Mouse (Mus musculus): ENCODE results near the gene Klc1. TPM values are rescaled to one million over a fixed set of nuclear protein-coding genes. Genes with fewer than 3 reads are reported as not detected.
A peak's percentile ranks its signal among the peaks of the same experiment; 100 is the strongest.

Klc1 gene
- polyA plus RNA-seq, 1 experiment = 252 TPM

DNA sequence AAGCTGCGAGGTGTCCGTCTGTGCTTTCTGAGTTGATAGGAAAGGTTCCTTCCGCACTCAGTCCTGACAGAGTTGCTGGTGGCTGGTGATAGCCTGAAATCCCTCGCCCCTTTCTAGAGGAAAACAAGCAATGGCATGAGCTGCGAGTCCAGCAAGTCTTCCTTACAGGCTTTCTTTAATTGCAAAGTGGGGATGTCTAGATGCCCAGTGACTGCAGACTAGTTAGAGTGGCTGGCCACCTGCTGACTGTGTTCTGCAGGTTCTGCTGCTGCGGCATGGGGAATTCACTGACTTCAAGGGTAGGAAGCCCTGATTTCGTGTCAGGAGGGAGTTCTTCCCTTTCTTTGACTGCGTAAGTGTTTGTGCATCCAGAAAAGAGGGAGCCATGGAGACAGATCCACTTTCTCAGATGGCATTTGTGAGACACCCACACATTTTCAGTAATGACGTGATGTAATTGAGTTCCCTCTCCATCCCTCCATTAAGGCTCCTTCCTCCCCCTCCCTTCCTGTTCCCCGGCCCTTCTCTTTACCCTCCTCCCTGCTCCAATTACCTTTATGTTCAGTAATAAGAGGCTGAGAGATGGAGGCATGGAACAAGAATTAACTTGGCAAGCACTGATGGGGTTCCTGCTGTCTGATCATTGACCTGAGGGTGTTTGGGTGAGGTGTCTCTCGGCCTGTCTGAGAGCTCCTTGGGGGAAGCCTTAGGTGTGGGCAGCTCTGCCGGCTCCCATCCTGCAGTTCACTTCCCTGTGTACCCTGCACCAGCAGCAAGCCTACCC, 33.1 kb upstream of the Klc1 start:
- TF ChIP-seq POLR2A (IDR thresholded peaks at IDR 0.05; ENCODE audit: insufficient read length, low read depth) (no peak), MYOD1 (IDR thresholded peaks at IDR 0.05; ENCODE audit: control insufficient read depth in 1 of 3, insufficient read length in 2 of 3, low read depth in 2 of 3) (no peak), MYOG (IDR thresholded peaks at IDR 0.05; ENCODE audit: control insufficient read depth in 1 of 3, insufficient read depth in 1 of 3, insufficient read length in 2 of 3, low read depth in 2 of 3) (no peak), POLR2AphosphoS2 (IDR thresholded peaks at IDR 0.05; ENCODE audit: insufficient read length, low read depth) (no peak), SRF (IDR thresholded peaks at IDR 0.05; ENCODE audit: control insufficient read depth, insufficient read length, low read depth) (no peak), E2F4 (IDR thresholded peaks at IDR 0.05; ENCODE audit: insufficient read depth) (no peak), CEBPB (IDR thresholded peaks at IDR 0.05; ENCODE audit: insufficient read depth, poor library complexity, severe bottlenecking) (no peak), TCF3 (IDR thresholded peaks at IDR 0.05; ENCODE audit: insufficient read length, low read depth) (no peak), MAX (IDR thresholded peaks at IDR 0.05; ENCODE audit: low read depth) (no peak), TCF12 (IDR thresholded peaks at IDR 0.05; ENCODE audit: insufficient read depth, poor library complexity, severe bottlenecking) (no peak), REST (IDR thresholded peaks at IDR 0.05; ENCODE audit: insufficient read depth, insufficient read length) (no peak), USF1 (IDR thresholded peaks at IDR 0.05; ENCODE audit: low read depth) (no peak)
- Histone ChIP-seq H3K4me3 (no peak overlapping the region), H3K79me2 (ENCODE audit: control insufficient read depth, insufficient read depth) (no peaks in the 10 kb centered on the region), H3K27me3 (ENCODE audit: control insufficient read depth, insufficient read depth, insufficient read length) (no peaks in the 10 kb centered on the region), H3K36me3 (ENCODE audit: control insufficient read depth, insufficient read depth) (peaks cover 3% of the 10 kb centered on the region), H3ac (ENCODE audit: control insufficient read depth, insufficient read length) (no peak overlapping the region), H3K4me2 (ENCODE audit: low read depth) (no peak overlapping the region)

DNA sequence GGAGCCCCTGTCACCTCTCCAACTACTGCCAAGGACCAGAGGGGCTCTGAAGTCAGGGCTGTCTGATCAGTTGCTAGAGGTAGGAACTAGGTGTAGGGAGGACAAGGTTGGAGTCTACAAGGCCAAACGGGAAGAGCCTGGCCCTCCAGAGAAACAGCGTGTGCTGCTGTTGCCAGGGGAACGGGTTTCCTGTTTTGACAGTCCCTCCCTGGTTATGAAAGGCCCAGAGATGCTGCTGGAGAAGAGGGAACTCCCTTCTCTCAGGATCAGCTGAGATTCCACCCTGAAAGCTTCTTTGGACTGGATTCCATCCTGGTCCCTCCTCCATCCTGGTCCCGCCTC, 32.6 kb upstream of the Klc1 start:
- TF ChIP-seq TCF12 (IDR thresholded peaks at IDR 0.05; ENCODE audit: insufficient read depth, poor library complexity, severe bottlenecking) (no peak), MYOG (IDR thresholded peaks at IDR 0.05; ENCODE audit: control insufficient read depth in 1 of 3, insufficient read depth in 1 of 3, insufficient read length in 2 of 3, low read depth in 2 of 3) (no peak), MAX (IDR thresholded peaks at IDR 0.05; ENCODE audit: low read depth) (no peak), POLR2AphosphoS2 (IDR thresholded peaks at IDR 0.05; ENCODE audit: insufficient read length, low read depth) (no peak), POLR2A (IDR thresholded peaks at IDR 0.05; ENCODE audit: insufficient read length, low read depth) (no peak), CEBPB (IDR thresholded peaks at IDR 0.05; ENCODE audit: insufficient read depth, poor library complexity, severe bottlenecking) (no peak), SRF (IDR thresholded peaks at IDR 0.05; ENCODE audit: control insufficient read depth, insufficient read length, low read depth) (no peak), MYOD1 (IDR thresholded peaks at IDR 0.05; ENCODE audit: control insufficient read depth in 1 of 3, insufficient read length in 2 of 3, low read depth in 2 of 3) (no peak), TCF3 (IDR thresholded peaks at IDR 0.05; ENCODE audit: insufficient read length, low read depth) (no peak), USF1 (IDR thresholded peaks at IDR 0.05; ENCODE audit: low read depth) (no peak), REST (IDR thresholded peaks at IDR 0.05; ENCODE audit: insufficient read depth, insufficient read length) (no peak), E2F4 (IDR thresholded peaks at IDR 0.05; ENCODE audit: insufficient read depth) (no peak)
- H3K4me2 ChIP-seq (ENCODE audit: low read depth) = no peak overlapping the region

DNA sequence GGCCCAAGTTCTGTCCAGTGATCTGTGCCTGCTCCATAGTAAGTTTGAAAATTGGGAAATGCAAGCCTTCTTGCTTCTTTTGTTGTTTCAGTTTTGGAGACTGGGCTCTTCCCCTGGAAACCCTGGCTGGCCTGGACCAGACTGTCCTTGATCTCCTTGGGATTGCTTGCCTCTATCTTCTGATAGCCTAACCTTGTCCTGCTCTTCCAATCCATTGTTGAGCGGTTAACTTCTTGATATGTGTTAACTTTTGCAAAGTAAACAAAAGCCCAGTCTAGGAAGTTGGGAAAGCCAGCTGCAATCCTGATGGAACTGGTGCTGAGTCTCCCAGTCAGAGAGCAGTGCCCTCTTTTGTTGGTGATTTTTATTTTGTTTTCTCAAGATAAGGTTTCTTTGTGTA, 30.7 kb upstream of the Klc1 start:
- no peak overlapping the region for H3ac ChIP-seq (ENCODE audit: control insufficient read depth, insufficient read length)
- TF ChIP-seq CEBPB (IDR thresholded peaks at IDR 0.05; ENCODE audit: insufficient read depth, poor library complexity, severe bottlenecking) (no peak), MYOG (IDR thresholded peaks at IDR 0.05; ENCODE audit: control insufficient read depth in 1 of 3, insufficient read depth in 1 of 3, insufficient read length in 2 of 3, low read depth in 2 of 3) (no peak), SRF (IDR thresholded peaks at IDR 0.05; ENCODE audit: control insufficient read depth, insufficient read length, low read depth) (no peak), TCF3 (IDR thresholded peaks at IDR 0.05; ENCODE audit: insufficient read length, low read depth) (no peak), E2F4 (IDR thresholded peaks at IDR 0.05; ENCODE audit: insufficient read depth) (no peak), MAX (IDR thresholded peaks at IDR 0.05; ENCODE audit: low read depth) (no peak), POLR2A (IDR thresholded peaks at IDR 0.05; ENCODE audit: insufficient read length, low read depth) (no peak), REST (IDR thresholded peaks at IDR 0.05; ENCODE audit: insufficient read depth, insufficient read length) (no peak), POLR2AphosphoS2 (IDR thresholded peaks at IDR 0.05; ENCODE audit: insufficient read length, low read depth) (no peak), USF1 (IDR thresholded peaks at IDR 0.05; ENCODE audit: low read depth) (no peak), MYOD1 (IDR thresholded peaks at IDR 0.05; ENCODE audit: control insufficient read depth in 1 of 3, insufficient read length in 2 of 3, low read depth in 2 of 3) (no peak), TCF12 (IDR thresholded peaks at IDR 0.05; ENCODE audit: insufficient read depth, poor library complexity, severe bottlenecking) (no peak)
- H3K36me3 ChIP-seq (ENCODE audit: control insufficient read depth, insufficient read depth) = peaks cover 3% of the 10 kb centered on the region
- H3K27me3 ChIP-seq (ENCODE audit: control insufficient read depth, insufficient read depth, insufficient read length) = no peaks in the 10 kb centered on the region
- no peaks in the 10 kb centered on the region for H3K79me2 ChIP-seq (ENCODE audit: control insufficient read depth, insufficient read depth)
- H3K4me3 ChIP-seq = no peak overlapping the region
- no peak overlapping the region for H3K4me2 ChIP-seq (ENCODE audit: low read depth)

More for the DNA sequence above, 32.6 kb upstream of the Klc1 start:
- Histone ChIP-seq H3K79me2 (ENCODE audit: control insufficient read depth, insufficient read depth) (no peaks in the 10 kb centered on the region), H3K36me3 (ENCODE audit: control insufficient read depth, insufficient read depth) (peaks cover 3% of the 10 kb centered on the region), H3K4me3 (no peak overlapping the region), H3K27me3 (ENCODE audit: control insufficient read depth, insufficient read depth, insufficient read length) (no peaks in the 10 kb centered on the region), H3ac (ENCODE audit: control insufficient read depth, insufficient read length) (no peak overlapping the region)

DNA sequence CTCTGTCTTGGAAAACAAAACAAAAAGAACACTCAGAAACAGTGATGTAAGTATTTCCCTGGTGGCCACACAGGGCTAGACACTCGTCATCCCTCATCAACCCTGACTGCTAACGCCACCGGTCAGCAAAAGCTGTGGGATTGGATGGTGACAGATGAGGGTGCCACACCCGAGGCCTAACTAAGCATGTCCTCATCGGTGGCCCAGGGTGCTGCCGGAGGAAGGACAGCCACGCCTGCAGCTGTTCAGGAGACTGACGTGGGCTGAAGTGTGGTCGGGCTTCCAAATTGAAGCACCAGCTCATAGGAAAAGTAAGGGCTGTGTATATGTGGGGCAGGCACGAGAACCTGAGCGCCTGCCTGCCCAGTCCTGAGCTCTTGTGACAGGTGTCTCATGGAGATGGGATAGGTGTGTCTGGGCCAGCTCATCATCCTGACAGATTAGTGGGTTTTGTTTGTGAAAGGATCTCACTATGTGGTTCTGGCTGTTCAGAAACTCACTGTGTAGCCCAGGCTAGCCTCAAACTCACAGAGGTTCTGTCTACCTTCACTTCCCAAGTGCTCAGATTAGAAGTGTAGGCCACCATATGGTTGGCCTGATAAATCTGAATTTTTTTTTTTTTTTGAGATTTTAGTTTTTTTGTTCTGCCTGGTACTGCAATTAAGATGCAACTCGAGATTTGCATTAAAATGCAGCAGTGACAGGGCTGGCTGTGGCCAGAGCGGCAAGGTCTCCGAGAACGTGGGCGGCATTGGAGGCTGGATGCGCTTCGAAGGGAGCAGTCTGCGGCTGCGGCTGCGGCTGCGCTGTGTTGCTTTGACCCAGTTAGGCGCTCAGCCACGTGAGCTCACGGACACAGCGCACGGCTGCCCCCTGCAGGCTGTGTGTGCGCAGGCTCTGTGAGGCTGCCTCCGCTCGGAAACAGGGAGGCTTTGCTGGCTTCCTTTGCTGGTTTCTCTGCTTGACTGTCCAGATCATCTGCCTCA, 26.5 kb upstream of the Klc1 start:
- Histone ChIP-seq H3K4me3 (no peak overlapping the region), H3K27me3 (ENCODE audit: control insufficient read depth, insufficient read depth, insufficient read length) (no peaks in the 10 kb centered on the region)

More for the DNA sequence above, 26.5 kb upstream of the Klc1 start:
- Histone ChIP-seq H3K4me2 (ENCODE audit: low read depth) (peak overlapping the region; percentile 64), H3K36me3 (ENCODE audit: control insufficient read depth, insufficient read depth) (no peaks in the 10 kb centered on the region), H3ac (ENCODE audit: control insufficient read depth, insufficient read length) (no peak overlapping the region), H3K79me2 (ENCODE audit: control insufficient read depth, insufficient read depth) (no peaks in the 10 kb centered on the region)
- TF ChIP-seq MAX (IDR thresholded peaks at IDR 0.05; ENCODE audit: low read depth) (no peak), USF1 (IDR thresholded peaks at IDR 0.05; ENCODE audit: low read depth) (peak; percentile 68), MYOD1 (IDR thresholded peaks at IDR 0.05; ENCODE audit: control insufficient read depth in 1 of 3, insufficient read length in 2 of 3, low read depth in 2 of 3) (peak in 2 of 3 experiments; percentile 83 to 94), TCF3 (IDR thresholded peaks at IDR 0.05; ENCODE audit: insufficient read length, low read depth) (peak; percentile 66), MYOG (IDR thresholded peaks at IDR 0.05; ENCODE audit: control insufficient read depth in 1 of 3, insufficient read depth in 1 of 3, insufficient read length in 2 of 3, low read depth in 2 of 3) (peak; percentile 66 to 97 (median 85))

Measured in myocyte (in vitro differentiated cells).